Mouse (Mus musculus) lung, embryonic 15.5 days (tissue): ENCODE results near the gene Gm5615. TPM values are rescaled to one million over a fixed set of nuclear protein-coding genes. Genes with fewer than 3 reads are reported as not detected.

Source experiments
- ATAC-seq: fragments of 200-750 bp; cut with Nextera tagmentation; 2 replicates; pipeline ENCODE4 v1.8.0; 2017; ENCODE audit warnings: moderate number of reproducible peaks, borderline replicate concordance; ENCODE audit not compliant: low FRiP score, low TSS enrichment; ENCODE audit errors: extremely low read depth
- H3K27ac ChIP-seq: fragments of 300-500 bp; sonication (generic); 2 replicates; pipeline ENCODE4 v1.5.1; 2015; ENCODE audit warnings: moderate library complexity, mild to moderate bottlenecking, inconsistent platforms
- H3K27me3 ChIP-seq: fragments of 300-500 bp; sonication (generic); 2 replicates; pipeline ENCODE4 v1.6.1; 2015; ENCODE audit warnings: inconsistent platforms
- H3K36me3 ChIP-seq: fragments of 300-500 bp; sonication (generic); 2 replicates; pipeline ENCODE4 v1.6.1; 2015; ENCODE audit warnings: inconsistent platforms
- H3K4me1 ChIP-seq: fragments of 300-500 bp; sonication (generic); 2 replicates; pipeline ENCODE4 v1.6.1; 2015; ENCODE audit warnings: inconsistent platforms
- H3K4me2 ChIP-seq: fragments of 300-500 bp; sonication (generic); 2 replicates; pipeline ENCODE4 v1.6.1; 2015; ENCODE audit warnings: inconsistent platforms, mild to moderate bottlenecking, moderate library complexity
- H3K4me3 ChIP-seq: fragments of 300-500 bp; sonication (generic); 2 replicates; pipeline ENCODE4 v1.5.1; 2015; ENCODE audit warnings: mild to moderate bottlenecking, inconsistent platforms
- H3K9ac ChIP-seq: fragments of 300-500 bp; sonication (generic); 2 replicates; pipeline ENCODE4 v1.6.1; 2015; ENCODE audit warnings: inconsistent platforms
- H3K9me3 ChIP-seq: fragments of 300-500 bp; sonication (generic); 2 replicates; pipeline ENCODE4 v1.6.1; 2016; ENCODE audit warnings: inconsistent platforms
- WGBS: fragments of 180-500 bp; shearing (Covaris S2); methylation state at CpG from one replicate; pipeline ENCODE4 v1.1.7; 2015; 5-methylcytosine and 5-hydroxymethylcytosine counted together
- polyA plus RNA-seq: library from polyadenylated mRNA; unstranded; fragments of >200 nt; fragmentation: Nextera tagmentation; extraction: Ambion mirVana; gene quantifications from 2 replicates; pipeline ENCODE4 v1.2.1, GENCODE M21; 2015

Gene Gm5615
- polyA plus RNA-seq, result not detected in 2 replicates

DNA sequence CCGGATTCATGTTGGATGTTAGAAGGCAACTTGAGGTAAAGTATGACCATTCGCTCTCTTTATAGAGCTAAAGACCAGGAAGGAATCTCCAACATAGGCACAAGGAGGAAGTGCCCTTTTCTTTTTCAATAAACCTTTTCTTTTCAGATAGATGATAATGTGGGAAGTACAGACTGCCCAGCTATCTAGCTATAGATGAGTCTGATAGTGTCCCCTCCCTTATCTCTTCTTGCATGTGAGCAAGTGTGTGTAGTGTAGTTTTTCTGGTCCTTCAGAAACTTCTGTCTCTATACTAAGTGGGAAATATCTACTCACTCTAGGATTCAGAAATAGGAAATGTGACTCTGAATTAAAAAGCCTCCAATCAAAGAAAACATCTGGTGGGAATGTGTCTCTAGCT is at the start of gene Gm5615:
Gene Gm5615, minus strand, starts transcription at position 101 of the 400 bp plus-strand sequence.
- no peak within 1 kb of the TSS for H3K27ac ChIP-seq
- H3K9ac ChIP-seq, result no peak within 1 kb of the TSS
- H3K4me2 ChIP-seq, result no peak within 1 kb of the TSS
- ATAC-seq, result no peak
- H3K4me1 ChIP-seq, result no peaks in the 10 kb centered on the region
- 89% methylated on average over 2 of the region's 2 CpGs for WGBS
- H3K4me3 ChIP-seq, result no peak within 1 kb of the TSS
- H3K9me3 ChIP-seq, result no peaks in the 10 kb centered on the region
- H3K36me3 ChIP-seq, result no peaks in the 10 kb centered on the region
- H3K27me3 ChIP-seq, result no peaks in the 10 kb centered on the region

DNA sequence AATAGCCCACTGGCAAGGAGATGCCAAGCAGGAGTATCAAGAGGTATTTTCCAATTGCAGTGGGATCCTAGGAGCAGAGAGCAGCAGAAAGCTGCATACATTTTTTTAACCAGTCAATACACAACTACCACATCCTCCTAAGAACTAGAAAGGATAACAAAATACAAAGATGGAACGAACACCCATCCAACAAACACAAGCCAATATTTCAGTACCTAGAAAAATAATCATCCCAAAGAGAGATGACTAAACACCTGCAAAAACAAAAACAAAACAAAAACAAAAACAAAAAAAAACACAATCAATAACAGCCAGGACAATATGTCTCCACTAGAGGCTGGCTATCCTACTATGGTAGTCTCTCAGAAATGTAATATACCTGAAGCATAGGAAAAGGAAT is 40.8 kb upstream of the Gm5615 start, which contains the start of gene Gm17689:
Gene Gm17689, minus strand, starts transcription at position 101 of the 400 bp plus-strand sequence.
- H3K27me3 ChIP-seq, result no peaks in the 10 kb centered on the region
- no peaks in the 10 kb centered on the region for H3K9me3 ChIP-seq
- no peak within 1 kb of the TSS for H3K27ac ChIP-seq
- H3K9ac ChIP-seq, result no peak within 1 kb of the TSS
- no peak within 1 kb of the TSS for H3K4me3 ChIP-seq
- no peak within 1 kb of the TSS for H3K4me2 ChIP-seq
- no peaks in the 10 kb centered on the region for H3K36me3 ChIP-seq
- 60% methylated on average over 1 of the region's 1 CpGs for WGBS
- no peaks in the 10 kb centered on the region for H3K4me1 ChIP-seq
- ATAC-seq, result no peak

DNA sequence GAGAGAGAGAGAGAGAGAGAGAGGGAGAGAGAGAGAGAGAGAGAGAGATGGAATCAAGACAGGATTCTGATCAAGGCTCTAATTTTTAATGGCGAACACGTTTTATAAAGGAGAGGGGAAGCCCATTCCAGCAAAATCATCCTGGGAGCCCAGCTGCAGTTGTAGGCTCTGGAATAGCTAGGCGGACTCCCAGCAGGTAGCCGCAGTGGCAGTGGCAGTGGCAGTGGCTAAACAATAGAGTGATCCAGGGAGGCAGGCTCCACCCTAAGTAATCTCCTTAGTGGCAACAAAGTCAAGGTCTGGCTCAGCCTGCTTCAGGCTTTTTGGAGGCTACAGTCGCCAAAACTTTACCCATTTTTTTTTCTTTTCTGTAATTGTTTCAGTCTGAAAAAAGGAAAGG is 37.6 kb downstream of the Gm5615 start:
- Histone ChIP-seq H3K4me3 (no peak overlapping the region), H3K27me3 (no peaks in the 10 kb centered on the region), H3K4me1 (no peaks in the 10 kb centered on the region), H3K9ac (no peak overlapping the region), H3K4me2 (no peak overlapping the region), H3K36me3 (no peaks in the 10 kb centered on the region), H3K9me3 (no peaks in the 10 kb centered on the region), H3K27ac (no peak overlapping the region)
- no peak for ATAC-seq
- WGBS, result 78% methylated on average over 5 of the region's 5 CpGs

DNA sequence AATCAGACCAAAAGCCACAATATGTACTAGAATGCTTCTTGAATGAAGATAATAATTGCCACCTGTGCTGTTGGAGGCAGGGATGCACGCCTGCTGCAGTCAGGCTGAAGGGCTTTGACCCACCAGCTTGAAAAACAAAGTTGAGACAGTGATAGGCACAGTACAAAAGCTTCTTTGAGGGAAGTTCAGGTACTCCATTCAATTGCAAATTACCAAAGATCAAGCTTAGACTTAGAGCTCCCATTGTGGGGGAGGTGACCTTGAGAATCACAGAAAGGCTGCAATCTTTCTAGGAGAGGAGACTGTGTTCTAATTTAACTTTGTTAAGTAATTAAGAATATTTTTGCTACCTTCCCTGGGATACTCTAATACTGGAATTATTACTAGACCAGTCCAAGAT is 45.9 kb downstream of the Gm5615 start:
- 45% methylated on average over 1 of the region's 1 CpGs for WGBS
- Histone ChIP-seq H3K9me3 (0 out of 2 replicates have a peak, but pooled peaks cover 4% of the 10 kb centered on the region), H3K4me1 (no peaks in the 10 kb centered on the region), H3K27ac (no peak overlapping the region), H3K27me3 (no peaks in the 10 kb centered on the region), H3K4me3 (no peak overlapping the region), H3K4me2 (no peak overlapping the region), H3K9ac (no peak overlapping the region), H3K36me3 (no peaks in the 10 kb centered on the region)
- ATAC-seq, result no peak

DNA sequence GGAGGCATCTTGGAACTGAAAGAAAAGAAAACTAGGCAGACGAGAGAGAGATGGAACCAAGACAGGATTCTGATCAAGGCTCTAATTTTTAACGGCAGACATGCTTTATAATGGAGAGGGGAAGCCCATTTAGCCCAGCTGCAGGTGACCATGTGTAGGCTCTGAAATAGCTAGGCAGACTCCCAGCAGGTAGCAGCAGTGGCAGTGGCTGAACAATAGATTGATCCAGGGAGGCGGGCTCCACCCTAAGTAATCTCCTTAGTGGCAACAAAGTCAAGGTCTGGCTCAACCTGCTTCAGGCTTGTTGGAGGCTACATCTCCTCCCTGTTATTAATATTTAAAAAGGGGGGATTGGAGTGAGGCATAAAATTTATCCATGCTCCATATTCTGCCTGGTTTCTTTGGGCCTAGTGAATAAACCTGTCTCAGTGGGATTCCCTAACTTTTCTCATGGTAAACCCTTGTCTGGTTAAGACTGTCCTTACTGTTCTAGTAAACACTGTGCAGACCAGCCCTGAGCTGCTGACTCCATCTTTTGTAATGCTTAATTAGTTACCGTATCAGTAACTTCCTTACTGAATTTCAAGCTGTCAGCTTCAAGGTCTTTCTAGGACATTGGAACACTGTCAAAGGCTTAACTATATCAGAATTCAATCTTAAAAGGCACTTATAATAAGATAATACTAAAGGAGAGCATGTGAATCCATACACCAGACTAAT is 47.1 kb downstream of the Gm5615 start:
- no peak for ATAC-seq
- H3K9me3 ChIP-seq, result 0 out of 2 replicates have a peak, but pooled peaks cover 4% of the 10 kb centered on the region
- no peaks in the 10 kb centered on the region for H3K4me1 ChIP-seq
- H3K27me3 ChIP-seq, result no peaks in the 10 kb centered on the region
- 74% methylated on average over 4 of the region's 4 CpGs for WGBS
- H3K27ac ChIP-seq, result no peak overlapping the region
- no peaks in the 10 kb centered on the region for H3K36me3 ChIP-seq
- H3K4me2 ChIP-seq, result no peak overlapping the region
- no peak overlapping the region for H3K4me3 ChIP-seq
- no peak overlapping the region for H3K9ac ChIP-seq

Other genes with a start within 250 kb of the Gm5615 start
- not detected in 2 replicates for gene Gm7257, start 110.1 kb downstream of the Gm5615 start, polyA plus RNA-seq
- not detected in 2 replicates for gene Gm9513, start 66.3 kb downstream of the Gm5615 start, polyA plus RNA-seq
- not detected in 2 replicates for gene Gm17689, start 40.7 kb upstream of the Gm5615 start, polyA plus RNA-seq
- not detected in 2 replicates for gene A630095E13Rik, start 101.4 kb upstream of the Gm5615 start, polyA plus RNA-seq
- 0.05 TPM in 1 of 2 replicates, not detected in the other for gene Acrv1, start 151.3 kb upstream of the Gm5615 start, polyA plus RNA-seq
- 36.3 and 36.8 TPM in 2 replicates for gene Chek1, start 185.1 kb upstream of the Gm5615 start, polyA plus RNA-seq
- gene Stt3a, start 225.7 kb upstream of the Gm5615 start, polyA plus RNA-seq, result 280 and 282 TPM in 2 replicates